Mouse (Mus musculus) spleen, adult 2 months (tissue): Measurements from ENCODE around the gene Ccdc142.

ENCODE experiments used
- CTCF ChIP-seq: fragments of 200-500 bp; IDR thresholded peaks from 2 replicates; pipeline ENCODE4 v1.5.1; 2011; ENCODE audit warnings: mild to moderate bottlenecking, inconsistent platforms; ENCODE audit not compliant: insufficient read depth, insufficient read length, insufficient replicate concordance; ENCODE audit errors: extremely low read depth
- POLR2A ChIP-seq: fragments of 200-500 bp; IDR thresholded peaks from 2 replicates; pipeline ENCODE4 v1.6.1; 2011; ENCODE audit warnings: low read depth, low read length, inconsistent platforms

DNA sequence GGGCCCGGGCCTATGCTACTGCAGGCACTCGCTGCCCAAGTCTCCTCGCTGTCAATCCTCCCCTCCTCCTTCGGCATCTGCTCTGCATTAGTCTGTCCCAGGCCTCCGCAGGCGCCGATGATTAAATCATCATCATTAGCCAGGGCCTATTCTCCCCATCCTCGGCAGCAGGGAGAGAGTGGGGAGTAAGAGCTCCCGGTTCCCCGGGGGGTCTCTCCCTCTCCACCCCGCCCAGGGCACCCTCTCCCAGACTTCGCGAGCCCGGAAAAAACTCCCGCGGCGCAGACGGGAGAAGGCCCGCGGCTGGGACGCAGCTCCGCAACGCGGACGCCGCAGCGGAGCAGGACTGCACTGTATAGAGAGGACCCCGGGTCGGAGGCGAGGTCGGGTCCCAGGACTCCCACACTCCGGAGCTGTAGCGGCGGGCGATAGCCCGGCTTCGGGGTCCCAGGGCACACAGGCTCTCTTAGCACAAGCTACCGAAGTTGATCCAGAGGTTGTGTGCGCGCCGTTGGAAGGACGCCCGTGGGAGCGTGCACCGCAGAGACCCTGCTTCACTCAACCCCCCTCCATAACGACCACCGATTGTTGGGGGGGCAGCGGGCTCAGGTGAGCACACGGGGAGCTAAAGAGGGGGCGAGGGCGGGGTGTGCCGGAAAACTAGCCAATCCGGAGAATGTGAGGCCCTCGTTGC is 23.6 kb upstream of the Ccdc142 start, which contains the start of gene Pcgf1:
- TF ChIP-seq CTCF (no peak), POLR2A (no peak)
